ENCODE assay signal across 9 mouse cellular contexts in the genomic region with DNA sequence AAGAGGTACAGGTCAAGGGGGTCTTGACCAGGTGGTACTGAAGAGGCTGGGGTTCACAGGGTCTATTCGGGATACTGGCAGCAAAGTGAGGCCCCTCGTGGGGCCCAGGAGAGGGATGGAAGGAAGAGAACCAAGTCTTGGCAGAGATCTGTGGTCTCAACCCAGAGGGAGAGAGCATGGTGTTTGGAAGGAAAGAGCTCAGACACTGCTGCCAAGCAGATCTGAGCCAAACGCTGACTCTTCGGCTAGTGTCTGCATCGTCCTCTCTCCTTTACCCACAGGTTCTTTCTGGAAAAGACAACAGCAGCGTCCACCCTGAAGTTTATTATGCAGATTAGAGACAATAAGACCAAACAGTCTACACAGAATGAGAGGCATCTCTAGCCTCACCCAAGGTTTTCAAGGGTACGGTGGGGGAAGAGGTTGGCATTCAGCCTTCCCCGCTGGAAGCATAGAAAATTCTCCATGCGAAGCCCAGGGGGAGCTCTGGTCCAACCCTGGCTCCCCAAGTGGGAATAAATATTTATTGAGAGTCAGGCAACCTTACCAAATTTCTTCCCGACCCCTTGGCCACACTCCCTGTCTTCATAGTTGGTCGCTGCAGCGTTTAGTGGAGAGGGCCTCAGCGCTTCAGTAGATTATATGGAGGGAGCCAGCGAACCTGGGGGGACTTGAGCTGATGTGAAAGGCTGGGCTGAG. TPM values are rescaled to one million over a fixed set of nuclear protein-coding genes. Genes with fewer than 3 reads are reported as not detected.
DNase-seq lines count a peak whose midpoint lies in the region; ATAC-seq lines count a peak whose summit lies in the region.
"Had no signal": no experiment of that assay in that cellular context is flagged by ENCODE, and none has a peak within 500 bp of the region (broad histone marks: within the 10 kb centered on the region; RNA-seq: fewer than 3 reads in every experiment).

No protein-coding gene starts in this region.

- no peak overlapping the region for H3K9ac ChIP-seq in midbrain, embryonic 14.5 days (replicated peaks; ENCODE audit: low read length)
- H3K9ac ChIP-seq in midbrain, embryonic 11.5 days (ENCODE audit: low read length) = no peak overlapping the region
- H3K9ac ChIP-seq: liver, embryonic 13.5 days had no signal

- H3K4me3 ChIP-seq in midbrain, embryonic 14.5 days (replicated peaks; ENCODE audit: low read depth, low read length) = no peak overlapping the region
- no peak overlapping the region for H3K4me3 ChIP-seq in midbrain, embryonic 11.5 days (ENCODE audit: low read depth, low read length)
- H3K4me3 ChIP-seq: liver, embryonic 13.5 days had no signal

- no peak overlapping the region for H3K4me2 ChIP-seq in midbrain, embryonic 14.5 days (ENCODE audit: low read length)
- no peak overlapping the region for H3K4me2 ChIP-seq in midbrain, embryonic 11.5 days
- H3K4me2 ChIP-seq: liver, embryonic 13.5 days had no signal

- no peak for ATAC-seq in midbrain, embryonic 14.5 days (ENCODE audit: low FRiP score, low TSS enrichment)
- no peak for ATAC-seq in midbrain, embryonic 11.5 days (ENCODE audit: low FRiP score)
- no peak for ATAC-seq in megakaryocyte-erythroid progenitor cell, adult 5-6 weeks (replicated peaks; ENCODE audit: low FRiP score, low TSS enrichment, poor library complexity, severe bottlenecking)

- H3K27ac ChIP-seq in midbrain, embryonic 14.5 days (replicated peaks; ENCODE audit: low read depth, low read length) = no peak overlapping the region
- H3K27ac ChIP-seq in midbrain, embryonic 11.5 days (ENCODE audit: low read depth, low read length) = no peak overlapping the region
- H3K27ac ChIP-seq: liver, embryonic 13.5 days had no signal

- 71% methylated on average over 14 of the region's 14 CpGs for WGBS in midbrain, embryonic 14.5 days
- WGBS in midbrain, embryonic 11.5 days = 83% methylated on average over 14 of the region's 14 CpGs

- no peaks in the 10 kb centered on the region for H3K36me3 ChIP-seq in midbrain, embryonic 14.5 days (ENCODE audit: control insufficient read depth, insufficient read depth, low read length)
- no peaks in the 10 kb centered on the region for H3K36me3 ChIP-seq in midbrain, embryonic 11.5 days (ENCODE audit: control insufficient read depth, insufficient read depth, low read length)
- H3K36me3 ChIP-seq: liver, embryonic 13.5 days had no signal

- no peaks in the 10 kb centered on the region for H3K27me3 ChIP-seq in midbrain, embryonic 14.5 days (ENCODE audit: control insufficient read depth, insufficient read depth, low read length)
- no peaks in the 10 kb centered on the region for H3K27me3 ChIP-seq in midbrain, embryonic 11.5 days (ENCODE audit: control insufficient read depth, insufficient read depth, low read length)
- H3K27me3 ChIP-seq: liver, embryonic 13.5 days had no signal

- H3K4me1 ChIP-seq in midbrain, embryonic 14.5 days (ENCODE audit: control insufficient read depth, insufficient read depth, low read length) = no peaks in the 10 kb centered on the region
- no peaks in the 10 kb centered on the region for H3K4me1 ChIP-seq in midbrain, embryonic 11.5 days (ENCODE audit: control insufficient read depth, insufficient read depth, low read length)
- H3K4me1 ChIP-seq: liver, embryonic 13.5 days had no signal

- no peaks in the 10 kb centered on the region for H3K9me3 ChIP-seq in midbrain, embryonic 14.5 days (ENCODE audit: control insufficient read depth, low read length)
- no peaks in the 10 kb centered on the region for H3K9me3 ChIP-seq in midbrain, embryonic 11.5 days (ENCODE audit: control insufficient read depth, low read length)
- H3K9me3 ChIP-seq: liver, embryonic 13.5 days had no signal

- DNase-seq in gastrocnemius, adult 18-20 months (ENCODE audit: low spot score) = peak; percentile 20
- no peak for DNase-seq in gastrocnemius, postnatal 10 days
- DNase-seq in midbrain, embryonic 14.5 days = peak; percentile 67
- no peak for DNase-seq in midbrain, embryonic 11.5 days (ENCODE audit: low spot score, missing footprints)
- peak; percentile 67 to 74 for DNase-seq in cerebellum, postnatal 10 days
- DNase-seq in lung, postnatal 14 days = peak; percentile 37
- no peak for DNase-seq in right cerebral cortex, postnatal 36 days (ENCODE audit: low spot score in 2 of 2)
- DNase-seq: liver, embryonic 13.5 days had no signal

RNA-seq across cellular contexts. Expression of gene 1700012A03Rik, which starts 32.5 kb away (rescaled TPM):
- not detected for total RNA-seq in gastrocnemius, adult 18-20 months (2021)
- not detected for total RNA-seq in gastrocnemius, postnatal 10 days (2021)
- polyA plus RNA-seq in midbrain, embryonic 14.5 days (2014; fragmentation: Nextera tagmentation; extraction: Ambion mirVana) = not detected in 2 replicates
- not detected in 2 replicates for polyA plus RNA-seq in midbrain, embryonic 11.5 days (2014; fragmentation: Nextera tagmentation; extraction: Ambion mirVana)
- total RNA-seq in megakaryocyte-erythroid progenitor cell, adult 5-6 weeks (2014; fragmentation: Nextera tagmentation) = not detected in 2 replicates
- total RNA-seq in megakaryocyte-erythroid progenitor cell, adult 5-6 weeks (2017) = not detected in 2 replicates
- polyA plus RNA-seq: liver, embryonic 13.5 days had no signal

Comparison
In these comparisons a context has a peak if more than half of its experiments do, and no peak if none do; other contexts are left out.
1. DNase-seq: peak in gastrocnemius, adult 18-20 months (single experiment), midbrain, embryonic 14.5 days (single experiment), cerebellum, postnatal 10 days (2 of 2) and lung, postnatal 14 days (single experiment); none in gastrocnemius, postnatal 10 days (single experiment), midbrain, embryonic 11.5 days (single experiment) and right cerebral cortex, postnatal 36 days (0 of 2).